Mouse (Mus musculus) neural tube, embryonic 11.5 days (tissue): ENCODE data around the gene Sppl2c. TPM values are rescaled to one million over a fixed set of nuclear protein-coding genes. Genes with fewer than 3 reads are reported as not detected.

Source experiments
- ATAC-seq: fragments of 200-750 bp; cut with Nextera tagmentation; 2 replicates; pipeline ENCODE4 v1.8.0; 2017; ENCODE audit warnings: moderate number of reproducible peaks, mild to moderate bottlenecking, moderate TSS enrichment, moderate library complexity; ENCODE audit not compliant: insufficient read depth, low FRiP score, low TSS enrichment
- DNase-seq: peaks from one replicate; pipeline ENCODE4 v3.0.0-alpha.2; 2015; ENCODE audit warnings: low spot score
- H3K27ac ChIP-seq: fragments of 300-500 bp; sonication (generic); 2 replicates; pipeline ENCODE4 v1.5.1; 2014; ENCODE audit warnings: low read depth, mild to moderate bottlenecking, low read length
- H3K27me3 ChIP-seq: fragments of 300-500 bp; sonication (generic); 2 replicates; pipeline ENCODE4 v1.6.1; 2014; ENCODE audit warnings: mild to moderate bottlenecking, low read length, mixed read lengths; ENCODE audit not compliant: control insufficient read depth, insufficient read depth
- H3K36me3 ChIP-seq: fragments of 300-500 bp; sonication (generic); 2 replicates; pipeline ENCODE4 v1.6.1; 2014; ENCODE audit warnings: mild to moderate bottlenecking, low read length, moderate library complexity, mixed read lengths; ENCODE audit not compliant: control insufficient read depth, insufficient read depth
- H3K4me1 ChIP-seq: fragments of 300-500 bp; sonication (generic); 2 replicates; pipeline ENCODE4 v1.6.1; 2014; ENCODE audit warnings: low read length, mixed read lengths; ENCODE audit not compliant: control insufficient read depth, insufficient read depth
- H3K4me2 ChIP-seq: fragments of 300-500 bp; sonication (generic); 2 replicates; pipeline ENCODE4 v1.6.1; 2014; ENCODE audit warnings: low read depth, mild to moderate bottlenecking, moderate library complexity
- H3K4me3 ChIP-seq: fragments of 300-500 bp; sonication (generic); 2 replicates; pipeline ENCODE4 v1.5.1; 2014; ENCODE audit warnings: low read depth, low read length
- H3K9ac ChIP-seq: fragments of 300-500 bp; sonication (generic); 2 replicates; pipeline ENCODE4 v1.6.1; 2014; ENCODE audit warnings: mild to moderate bottlenecking, low read length
- H3K9me3 ChIP-seq: fragments of 300-500 bp; sonication (generic); 2 replicates; pipeline ENCODE4 v1.6.1; 2016; ENCODE audit warnings: low read length; ENCODE audit not compliant: control insufficient read depth
- WGBS: fragments of 180-500 bp; shearing (Covaris S2); extraction: QIAGEN DNeasy Blood & Tissue Kit; methylation state at CpG from one replicate; pipeline ENCODE4 v1.1.7; 2014; 5-methylcytosine and 5-hydroxymethylcytosine counted together
- polyA plus RNA-seq: library from polyadenylated mRNA; unstranded; fragments of >200 nt; fragmentation: Nextera tagmentation; extraction: Ambion mirVana; gene quantifications from 2 replicates; pipeline ENCODE4 v1.2.1, GENCODE M21; 2014

Gene Sppl2c
- polyA plus RNA-seq, 1 experiment from 2014 or later: not detected

DNA sequence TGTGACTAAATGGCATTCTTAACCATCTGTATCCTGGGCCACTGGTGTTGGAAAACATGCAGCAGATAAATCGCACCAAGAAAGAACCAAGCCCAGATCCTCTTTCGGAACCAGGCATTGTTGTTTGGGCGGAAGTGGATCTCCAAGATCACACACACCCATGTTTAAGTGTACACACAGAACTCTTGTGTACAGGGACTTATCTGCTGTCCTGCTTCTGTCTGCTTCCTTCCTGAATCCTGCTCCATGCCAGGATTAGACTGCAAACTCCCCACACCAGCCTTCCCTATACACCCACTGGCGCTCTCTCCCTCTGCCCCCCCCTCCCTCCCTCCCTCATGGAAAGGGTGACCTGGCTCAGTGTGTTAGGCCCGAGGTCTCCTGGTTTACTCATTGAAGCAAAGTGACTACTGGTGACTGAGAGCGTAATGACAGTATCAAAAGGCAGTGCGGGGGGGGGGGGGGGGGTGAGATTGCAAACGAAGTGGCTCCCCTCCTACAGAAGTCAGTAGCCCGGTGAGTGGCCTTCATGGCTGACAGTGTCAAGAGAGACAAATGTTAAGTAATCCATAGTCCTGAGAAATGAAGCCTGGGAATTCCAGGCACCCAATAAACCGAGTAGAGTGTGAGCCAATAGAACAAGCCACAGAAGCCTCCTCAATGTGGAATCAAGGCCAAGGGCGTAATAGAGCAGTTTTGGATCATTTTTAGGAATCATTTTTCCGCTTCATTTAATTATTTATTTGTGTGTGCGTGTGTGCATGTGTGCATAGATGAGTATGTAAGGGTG lies 52.0 kb downstream of the Sppl2c start:
- Histone ChIP-seq H3K4me1 (no peaks in the 10 kb centered on the region), H3K27me3 (peaks cover 21% of the 10 kb centered on the region), H3K27ac (no peak overlapping the region), H3K9me3 (no peaks in the 10 kb centered on the region), H3K4me2 (no peak overlapping the region), H3K9ac (no peak overlapping the region), H3K4me3 (no peak overlapping the region), H3K36me3 (no peaks in the 10 kb centered on the region)
- 65% methylated on average over 12 of the region's 13 CpGs for WGBS
- no peak for DNase-seq
- ATAC-seq: no peak

Other genes starting within 250 kb of the Sppl2c start
- 65.4 and 68.1 TPM in 2 replicates for gene Nsf, start 232.3 kb upstream of the Sppl2c start, polyA plus RNA-seq
- 130 and 133 TPM in 2 replicates for gene Arf2, start 219.6 kb upstream of the Sppl2c start, polyA plus RNA-seq
- gene Crhr1, start 53.5 kb upstream of the Sppl2c start, polyA plus RNA-seq: 0.24 and 0.97 TPM in 2 replicates
- gene Mapt, start 45.1 kb downstream of the Sppl2c start, polyA plus RNA-seq: 107 and 121 TPM in 2 replicates